Mouse (Mus musculus): ENCODE data around the gene Qtrt2. TPM values are rescaled to one million over a fixed set of nuclear protein-coding genes. Genes with fewer than 3 reads are reported as not detected.

Qtrt2 gene
- polyA plus RNA-seq, 1 experiment from 2014 or later: 36.6 TPM

- WGBS: 54% methylated on average over 3 of the region's 3 CpGs
- H3K4me3 ChIP-seq: no peak overlapping the region
Measured at GRCm38 (mm10) chr16:43881636-43882035, 45.0 kb downstream of the Qtrt2 start.

GRCm38 (mm10) chr16:43879769-43880168 is 46.8 kb downstream of the Qtrt2 start:
- Histone ChIP-seq H3K9me3 (no peaks in the 10 kb centered on the region), H3K4me2 (no peak overlapping the region), H3K27ac (no peak overlapping the region), H3K27me3 (no peaks in the 10 kb centered on the region), H3K4me1 (no peaks in the 10 kb centered on the region), H3K9ac (no peak overlapping the region), H3K36me3 (peaks cover 48% of the 10 kb centered on the region), H3K4me3 (no peak overlapping the region)
- no peak for ATAC-seq (ENCODE audit: insufficient number of reproducible peaks, insufficient read depth, low FRiP score, low TSS enrichment, low read depth)
- WGBS: 97% methylated on average over 6 of the region's 6 CpGs

More at GRCm38 (mm10) chr16:43881636-43882035, 45.0 kb downstream of the Qtrt2 start:
- Histone ChIP-seq H3K9ac (no peak overlapping the region), H3K9me3 (no peaks in the 10 kb centered on the region), H3K4me1 (no peaks in the 10 kb centered on the region), H3K27ac (no peak overlapping the region), H3K27me3 (no peaks in the 10 kb centered on the region), H3K36me3 (peaks cover 29% of the 10 kb centered on the region), H3K4me2 (no peak overlapping the region)
- no peak for ATAC-seq (ENCODE audit: insufficient number of reproducible peaks, insufficient read depth, low FRiP score, low TSS enrichment, low read depth)

- WGBS: 91% methylated on average over 7 of the region's 7 CpGs
- Histone ChIP-seq H3K27me3 (no peaks in the 10 kb centered on the region), H3K27ac (no peak overlapping the region), H3K9me3 (no peaks in the 10 kb centered on the region), H3K4me1 (peaks cover 9% of the 10 kb centered on the region; the same call in 1 of the 2 replicates), H3K36me3 (peaks cover 69% of the 10 kb centered on the region), H3K9ac (no peak overlapping the region), H3K4me2 (no peak overlapping the region), H3K4me3 (no peak overlapping the region)
- ATAC-seq (ENCODE audit: insufficient number of reproducible peaks, insufficient read depth, low FRiP score, low TSS enrichment, low read depth): no peak
Measured at GRCm38 (mm10) chr16:43871419-43871818, 55.2 kb downstream of the Qtrt2 start.

- H3K4me2 ChIP-seq: no peak overlapping the region
- no peak overlapping the region for H3K9ac ChIP-seq
- no peaks in the 10 kb centered on the region for H3K27me3 ChIP-seq
- peaks cover 9% of the 10 kb centered on the region; the same call in 1 of the 2 replicates for H3K4me1 ChIP-seq
- ATAC-seq (ENCODE audit: insufficient number of reproducible peaks, insufficient read depth, low FRiP score, low TSS enrichment, low read depth): no peak
- H3K27ac ChIP-seq: peak overlapping the region; percentile 28; the same call in 1 of the 2 replicates
- H3K4me3 ChIP-seq: no peak overlapping the region
- H3K9me3 ChIP-seq: no peaks in the 10 kb centered on the region
- H3K36me3 ChIP-seq: peaks cover 53% of the 10 kb centered on the region
Measured at GRCm38 (mm10) chr16:43869805-43870204, 56.8 kb downstream of the Qtrt2 start.

GRCm38 (mm10) chr16:43860624-43861023 is 66.0 kb downstream of the Qtrt2 start:
- H3K27me3 ChIP-seq: no peaks in the 10 kb centered on the region
- H3K36me3 ChIP-seq: peaks cover 25% of the 10 kb centered on the region
- no peak for ATAC-seq (ENCODE audit: insufficient number of reproducible peaks, insufficient read depth, low FRiP score, low TSS enrichment, low read depth)
- 76% methylated on average over 6 of the region's 6 CpGs for WGBS
- H3K9me3 ChIP-seq: no peaks in the 10 kb centered on the region
- H3K4me1 ChIP-seq: no peaks in the 10 kb centered on the region
- no peak overlapping the region for H3K4me3 ChIP-seq
- H3K9ac ChIP-seq: no peak overlapping the region
- H3K4me2 ChIP-seq: no peak overlapping the region
- no peak overlapping the region for H3K27ac ChIP-seq

GRCm38 (mm10) chr16:43858941-43859476 is 67.6 kb downstream of the Qtrt2 start:
- Histone ChIP-seq H3K27me3 (no peaks in the 10 kb centered on the region), H3K27ac (no peak overlapping the region), H3K36me3 (peaks cover 20% of the 10 kb centered on the region), H3K9ac (no peak overlapping the region), H3K4me1 (no peaks in the 10 kb centered on the region), H3K9me3 (no peaks in the 10 kb centered on the region), H3K4me2 (no peak overlapping the region), H3K4me3 (no peak overlapping the region)
- WGBS: 74% methylated on average over 5 of the region's 5 CpGs
- ATAC-seq (ENCODE audit: insufficient number of reproducible peaks, insufficient read depth, low FRiP score, low TSS enrichment, low read depth): no peak

- no peak overlapping the region for H3K4me2 ChIP-seq
- H3K9ac ChIP-seq: no peak overlapping the region
- H3K27me3 ChIP-seq: no peaks in the 10 kb centered on the region
- H3K9me3 ChIP-seq: no peaks in the 10 kb centered on the region
- no peak overlapping the region for H3K27ac ChIP-seq
- no peak for ATAC-seq (ENCODE audit: insufficient number of reproducible peaks, insufficient read depth, low FRiP score, low TSS enrichment, low read depth)
- H3K4me1 ChIP-seq: no peaks in the 10 kb centered on the region
- no peak overlapping the region for H3K4me3 ChIP-seq
- H3K36me3 ChIP-seq: no peaks in the 10 kb centered on the region
- WGBS: 68% methylated on average over 1 of the region's 1 CpGs
Measured at GRCm38 (mm10) chr16:43849839-43850238, 76.8 kb downstream of the Qtrt2 start.

GRCm38 (mm10) chr16:43841236-43841635 is 85.4 kb downstream of the Qtrt2 start:
- H3K4me1 ChIP-seq: no peaks in the 10 kb centered on the region
- ATAC-seq (ENCODE audit: insufficient number of reproducible peaks, insufficient read depth, low FRiP score, low TSS enrichment, low read depth): no peak
- H3K27ac ChIP-seq: no peak overlapping the region
- H3K4me3 ChIP-seq: no peak overlapping the region
- 86% methylated on average over 1 of the region's 1 CpGs for WGBS
- H3K9me3 ChIP-seq: no peaks in the 10 kb centered on the region
- H3K27me3 ChIP-seq: no peaks in the 10 kb centered on the region
- H3K36me3 ChIP-seq: no peaks in the 10 kb centered on the region
- no peak overlapping the region for H3K9ac ChIP-seq
- H3K4me2 ChIP-seq: no peak overlapping the region

- Histone ChIP-seq H3K27ac (no peak overlapping the region), H3K4me2 (no peak overlapping the region), H3K36me3 (no peaks in the 10 kb centered on the region), H3K9me3 (no peaks in the 10 kb centered on the region), H3K9ac (no peak overlapping the region), H3K4me3 (no peak overlapping the region), H3K4me1 (no peaks in the 10 kb centered on the region), H3K27me3 (no peaks in the 10 kb centered on the region)
- 94% methylated on average over 2 of the region's 2 CpGs for WGBS
- ATAC-seq (ENCODE audit: insufficient number of reproducible peaks, insufficient read depth, low FRiP score, low TSS enrichment, low read depth): no peak
Measured at GRCm38 (mm10) chr16:43831957-43832356, 94.7 kb downstream of the Qtrt2 start.

- H3K27me3 ChIP-seq: no peaks in the 10 kb centered on the region
- H3K4me3 ChIP-seq: no peak overlapping the region
- ATAC-seq (ENCODE audit: insufficient number of reproducible peaks, insufficient read depth, low FRiP score, low TSS enrichment, low read depth): no peak
- WGBS: 79% methylated on average over 3 of the region's 3 CpGs
- H3K36me3 ChIP-seq: no peaks in the 10 kb centered on the region
- H3K27ac ChIP-seq: no peak overlapping the region
- no peaks in the 10 kb centered on the region for H3K9me3 ChIP-seq
- H3K4me1 ChIP-seq: no peaks in the 10 kb centered on the region
- H3K9ac ChIP-seq: no peak overlapping the region
- H3K4me2 ChIP-seq: no peak overlapping the region
Measured at GRCm38 (mm10) chr16:43827492-43827891, 99.1 kb downstream of the Qtrt2 start.

GRCm38 (mm10) chr16:43818404-43818803 is 108.2 kb downstream of the Qtrt2 start:
- H3K27ac ChIP-seq: no peak overlapping the region
- no peaks in the 10 kb centered on the region for H3K36me3 ChIP-seq
- no peak for ATAC-seq (ENCODE audit: insufficient number of reproducible peaks, insufficient read depth, low FRiP score, low TSS enrichment, low read depth)
- no peaks in the 10 kb centered on the region for H3K4me1 ChIP-seq
- WGBS: 79% methylated on average over 6 of the region's 6 CpGs
- no peak overlapping the region for H3K9ac ChIP-seq
- no peak overlapping the region for H3K4me3 ChIP-seq
- no peak overlapping the region for H3K4me2 ChIP-seq
- H3K27me3 ChIP-seq: no peaks in the 10 kb centered on the region
- no peaks in the 10 kb centered on the region for H3K9me3 ChIP-seq

GRCm38 (mm10) chr16:43816321-43816720 is 110.3 kb downstream of the Qtrt2 start:
- Histone ChIP-seq H3K9ac (no peak overlapping the region), H3K27ac (no peak overlapping the region), H3K4me2 (no peak overlapping the region), H3K4me3 (no peak overlapping the region), H3K27me3 (no peaks in the 10 kb centered on the region), H3K36me3 (no peaks in the 10 kb centered on the region), H3K4me1 (no peaks in the 10 kb centered on the region), H3K9me3 (no peaks in the 10 kb centered on the region)
- 61% methylated on average over 5 of the region's 5 CpGs for WGBS
- no peak for ATAC-seq (ENCODE audit: insufficient number of reproducible peaks, insufficient read depth, low FRiP score, low TSS enrichment, low read depth)
